Mouse (Mus musculus): ENCODE results near the gene Gm6583.
A peak's percentile ranks its signal among the peaks of the same experiment; 100 is the strongest.

Gene Gm6583

DNA sequence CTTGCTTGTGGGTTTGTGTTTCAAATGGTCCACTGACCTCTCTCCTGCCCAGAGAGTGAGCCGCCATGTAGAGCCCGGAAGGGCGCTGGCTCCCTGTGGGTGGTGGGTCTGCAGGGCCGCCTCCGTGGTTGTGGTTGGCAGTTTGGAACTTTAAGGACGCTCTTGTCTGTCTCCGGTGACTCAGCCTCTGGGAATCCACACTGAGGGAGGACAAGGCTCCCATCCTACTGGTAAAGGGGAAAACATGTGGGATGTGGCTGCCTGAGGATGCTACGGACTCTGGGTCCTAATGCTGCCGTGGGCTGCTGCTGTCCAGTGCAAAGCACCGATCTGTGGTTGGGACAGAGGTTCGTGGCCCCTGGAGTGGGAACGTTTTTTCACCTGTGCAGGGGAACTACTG is 12.1 kb upstream of the Gm6583 start:
- no peak for DNase-seq (ENCODE audit: low spot score)

DNA sequence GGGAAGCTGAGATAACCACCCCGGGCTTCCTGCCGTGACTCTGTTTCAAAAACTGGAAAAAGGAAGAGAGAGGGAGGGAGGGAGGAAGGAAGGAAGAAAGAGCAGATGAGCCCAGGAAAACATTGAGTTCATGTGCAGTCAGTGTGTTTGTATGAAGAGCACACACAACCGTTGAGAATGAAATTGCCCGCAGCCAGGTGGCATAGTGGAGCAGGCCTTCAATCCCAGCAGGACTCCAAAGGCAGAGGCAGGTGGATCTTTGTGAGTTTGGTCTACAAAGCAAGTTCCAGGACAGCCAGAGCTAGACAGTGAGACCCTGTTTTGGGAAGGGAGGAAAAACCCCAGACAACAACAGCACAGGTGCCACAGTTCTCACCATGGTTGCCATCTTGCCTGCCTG is 11.5 kb upstream of the Gm6583 start:
- DNase-seq (ENCODE audit: low spot score) = no peak

DNA sequence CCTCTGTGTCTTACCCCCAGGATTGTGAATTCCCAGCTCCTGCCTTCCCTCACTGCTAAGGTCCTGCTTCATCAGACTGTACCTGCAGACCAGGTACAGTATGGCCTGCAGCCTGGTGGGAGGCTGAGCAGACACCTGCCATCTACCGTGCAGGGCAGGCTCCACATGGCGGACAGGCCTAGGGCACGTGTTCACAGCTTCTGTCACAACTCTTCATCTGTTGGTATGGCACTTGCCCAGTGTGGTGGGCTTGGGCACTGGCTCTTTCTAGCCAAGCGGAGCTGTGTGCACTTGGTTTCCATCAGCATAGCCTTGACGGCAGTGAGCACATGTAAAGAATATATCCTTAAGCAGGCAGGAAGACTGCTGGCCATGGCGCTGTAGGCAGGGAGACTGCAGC is 11.0 kb upstream of the Gm6583 start:
- DNase-seq (ENCODE audit: low spot score) = no peak

DNA sequence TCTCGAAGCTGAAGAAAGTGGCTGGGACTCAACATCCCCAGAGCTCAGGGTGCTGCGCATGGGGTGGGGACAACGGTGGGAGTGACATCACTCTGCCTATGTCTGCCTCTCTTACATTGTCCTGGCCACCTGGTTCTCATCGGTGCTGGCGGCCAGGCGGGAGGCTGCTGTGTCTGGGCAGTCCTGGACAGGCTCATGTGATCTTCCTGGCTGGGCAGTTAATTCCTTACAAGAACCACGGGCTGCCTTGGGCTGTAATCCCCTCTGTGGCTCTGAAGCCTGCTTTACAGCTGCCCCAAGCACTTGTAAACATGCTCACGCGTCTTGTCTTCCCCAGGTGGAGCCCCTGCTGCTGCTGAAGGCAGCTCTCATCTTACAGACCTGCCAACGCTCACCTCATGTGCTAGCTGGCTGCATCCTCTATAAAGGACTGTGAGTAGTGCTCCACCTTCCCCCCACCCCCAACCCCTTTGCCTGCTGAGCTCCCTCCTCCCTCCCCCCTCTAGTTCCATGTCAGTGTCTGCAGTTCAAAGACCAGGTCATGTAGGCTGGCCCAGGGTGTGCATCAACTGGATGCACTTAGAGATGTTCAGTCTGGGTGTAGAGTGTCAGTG is 8.5 kb upstream of the Gm6583 start:
- DNase-seq (ENCODE audit: low spot score) = no peak

DNA sequence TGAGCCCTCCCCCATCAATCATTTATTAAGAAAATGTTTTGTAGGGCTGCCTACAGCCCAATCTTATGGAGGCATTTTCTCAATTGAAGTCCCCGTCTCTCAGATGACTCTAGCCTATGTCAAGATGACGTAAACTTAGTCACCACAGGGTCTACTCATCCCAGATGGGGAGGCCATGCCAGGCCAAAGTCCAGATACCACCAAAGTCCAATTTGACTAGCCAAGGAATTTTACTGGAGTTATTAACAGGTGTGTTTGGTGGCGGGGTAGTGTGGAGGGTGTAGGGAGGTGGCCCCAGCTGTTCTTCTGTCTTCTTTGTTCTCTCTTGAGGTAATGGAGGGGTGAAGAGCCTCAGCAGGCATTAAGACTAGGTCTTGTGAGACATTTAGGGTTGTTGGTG is 4.2 kb upstream of the Gm6583 start:
- no peak for DNase-seq (ENCODE audit: low spot score)

DNA sequence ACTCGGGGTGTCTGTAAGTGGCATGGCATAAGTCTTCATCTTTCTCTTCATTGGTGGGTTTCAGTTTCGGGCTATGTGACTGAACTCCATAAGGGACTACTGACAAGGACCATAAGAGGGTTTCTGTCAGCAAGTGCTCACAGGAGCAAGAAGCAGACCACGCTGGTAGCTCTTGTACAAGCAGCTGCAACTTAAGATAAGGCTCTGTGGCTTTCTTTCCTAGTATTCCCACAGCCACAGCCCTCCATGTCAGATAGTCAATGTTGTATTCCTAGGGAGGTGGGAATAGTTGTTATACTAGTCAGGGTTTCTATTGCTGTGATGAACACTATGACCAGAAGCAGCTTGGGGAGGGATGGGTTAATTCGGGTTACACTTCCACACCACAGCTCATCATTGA is 3.7 kb upstream of the Gm6583 start:
- no peak for DNase-seq (ENCODE audit: low spot score)

DNA sequence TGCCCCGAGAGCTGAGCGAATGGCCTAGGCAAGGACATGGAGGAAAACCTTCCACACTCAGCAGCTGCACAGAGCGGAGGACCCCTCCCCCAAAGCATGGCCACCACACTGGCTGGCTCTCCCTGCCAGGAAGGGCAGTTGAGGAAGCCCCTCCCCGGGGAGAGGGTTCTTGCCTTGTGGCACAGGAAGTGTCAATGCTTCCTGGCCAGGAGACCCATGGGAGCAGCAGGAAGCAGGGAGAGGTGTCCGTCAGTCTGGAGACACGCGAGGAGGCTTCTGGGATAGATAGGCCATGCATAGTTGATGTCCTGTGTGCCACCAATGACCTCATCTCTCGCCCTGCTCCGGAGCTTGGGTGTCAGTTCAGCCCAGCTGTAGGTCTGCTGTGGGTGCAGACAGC is 489 bp upstream of the Gm6583 start:
- DNase-seq (ENCODE audit: low spot score) = no peak

DNA sequence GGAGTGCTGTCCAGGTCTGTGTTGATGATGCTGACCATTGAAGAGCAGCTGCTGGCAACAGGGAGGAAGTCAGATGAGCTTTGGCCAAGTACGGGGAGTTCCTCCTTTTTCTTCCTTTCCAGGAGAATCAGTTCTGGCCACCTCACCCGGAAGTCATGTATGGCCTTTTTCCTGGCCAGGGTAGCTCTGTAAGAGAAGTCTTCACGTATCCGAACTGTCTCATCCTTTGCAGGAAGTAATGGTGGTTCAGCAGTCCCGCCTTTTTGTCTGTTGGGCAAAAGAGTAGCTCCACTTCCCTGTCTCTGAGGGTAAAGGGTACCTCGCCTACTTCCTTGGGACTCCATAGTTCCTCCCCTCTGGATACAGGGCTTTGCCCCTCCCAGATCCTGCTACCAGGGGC is 340 bp downstream of the Gm6583 start:
- DNase-seq (ENCODE audit: low spot score) = no peak

DNA sequence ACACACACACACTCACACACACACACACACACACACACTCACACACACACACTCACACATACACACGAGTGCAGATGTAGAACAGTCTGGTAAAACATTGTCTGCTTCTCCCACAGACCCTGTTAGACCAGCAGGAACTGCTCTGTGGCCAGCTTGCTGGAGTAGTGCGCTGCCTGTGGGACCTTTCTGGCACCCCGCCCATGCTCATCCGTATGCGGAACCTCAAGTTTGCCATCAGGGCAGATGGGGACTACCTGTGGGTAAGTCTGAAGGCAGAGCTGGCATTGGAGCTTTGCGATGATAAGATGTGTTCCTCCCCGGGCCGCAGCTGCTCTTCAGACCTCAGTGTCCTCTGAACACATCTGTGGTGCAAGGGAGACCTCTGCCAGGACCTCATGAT is 6.7 kb downstream of the Gm6583 start:
- DNase-seq (ENCODE audit: low spot score) = no peak

DNA sequence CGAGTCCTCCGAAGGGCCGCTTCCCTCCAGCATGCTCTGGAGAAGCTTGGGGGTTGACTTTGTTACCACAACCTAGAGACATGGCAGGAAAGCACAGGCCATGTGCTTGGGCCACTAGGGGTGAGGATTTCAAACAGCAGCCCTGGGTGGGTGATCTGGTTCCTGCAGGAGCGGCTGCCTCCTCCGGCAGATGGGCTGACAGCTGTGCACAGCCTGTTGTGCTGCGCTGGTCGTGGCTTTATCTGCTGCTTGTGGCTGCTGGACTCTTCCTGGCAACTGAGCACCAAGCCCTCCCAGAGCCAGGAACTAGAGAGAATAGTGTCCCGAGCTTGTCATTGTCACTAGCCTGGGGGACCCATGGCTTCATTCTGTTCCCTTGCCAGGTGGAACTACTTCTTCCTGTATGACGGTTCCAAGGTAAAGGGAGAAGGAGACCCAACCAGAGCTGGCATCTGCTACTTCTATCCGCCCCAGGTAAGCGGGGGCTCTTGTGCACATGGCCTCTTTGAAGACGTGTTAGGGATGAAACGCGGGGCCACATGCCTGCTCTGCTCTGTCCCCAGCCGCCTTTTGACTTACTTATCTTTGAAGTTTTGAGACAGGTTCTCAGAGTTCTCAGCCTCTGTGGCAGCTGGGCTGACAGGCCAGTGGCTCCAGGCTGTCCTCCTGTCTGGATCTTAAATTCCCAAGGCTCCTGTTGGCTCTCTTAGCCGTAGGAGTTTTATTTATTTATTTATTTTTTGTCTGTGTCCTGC is 9.4 kb downstream of the Gm6583 start:
- DNase-seq (ENCODE audit: low spot score) = no peak

DNA sequence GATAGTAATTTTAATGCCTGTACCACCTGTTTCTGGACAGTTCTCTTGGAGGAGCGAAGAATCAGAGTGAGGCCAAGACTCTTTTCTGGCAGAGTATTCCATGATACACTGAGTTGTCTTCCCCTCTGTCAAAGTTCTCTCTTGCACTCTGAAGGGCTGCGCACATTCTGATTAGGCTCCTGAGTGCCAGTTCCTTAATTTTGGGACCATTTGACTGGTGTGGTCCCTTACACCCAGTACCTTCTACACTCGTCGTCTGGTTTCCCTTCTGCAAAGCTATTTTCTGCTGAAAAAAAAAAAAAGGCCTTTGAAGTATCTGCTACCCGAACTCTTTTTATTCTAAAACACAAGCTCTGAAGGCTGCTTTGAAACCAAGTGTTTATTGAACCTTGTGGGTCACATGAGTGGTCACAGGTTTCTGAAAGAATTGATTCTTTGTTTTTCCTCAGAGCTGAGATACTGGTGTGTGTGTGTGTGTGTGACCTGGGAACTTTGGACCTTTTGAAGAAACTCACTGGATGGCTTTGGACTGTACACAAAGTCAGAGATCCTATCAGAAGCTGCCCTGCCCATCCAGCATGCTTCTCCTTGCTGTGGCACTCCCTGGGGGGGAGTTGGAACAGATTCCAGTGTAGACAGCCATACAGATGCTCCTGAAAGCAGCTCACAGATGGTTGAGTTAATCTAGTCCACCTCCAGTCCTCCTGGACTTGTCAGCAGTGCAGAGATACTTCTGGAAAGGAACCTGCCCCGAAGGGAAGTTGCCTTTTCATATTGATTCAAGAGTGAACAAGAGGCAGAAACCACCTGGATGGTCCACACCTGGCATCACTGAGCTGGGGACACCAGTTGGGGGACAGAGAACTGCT is 11.5 kb downstream of the Gm6583 start:
- DNase-seq (ENCODE audit: low spot score) = peak; percentile 54

DNA sequence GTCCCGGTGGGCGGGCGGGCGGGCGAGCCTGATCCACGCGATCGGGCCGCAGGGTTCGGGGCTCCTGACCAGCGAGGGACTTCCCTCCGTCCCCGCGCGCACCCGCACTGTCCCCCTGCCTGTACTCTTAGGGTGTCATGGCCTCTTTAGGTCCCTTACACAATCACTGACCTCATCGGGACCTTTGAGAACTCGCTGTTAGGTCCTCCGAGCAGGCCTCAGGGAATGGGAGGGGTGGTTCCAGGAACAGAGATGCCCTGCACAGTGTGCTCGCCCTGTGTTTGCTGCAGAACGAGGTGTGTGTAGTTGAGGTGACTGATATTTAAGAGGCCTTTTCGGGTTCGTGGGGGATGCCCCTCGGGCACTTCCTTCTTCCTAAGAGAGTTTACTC is 12.6 kb downstream of the Gm6583 start:
- no peak for DNase-seq (ENCODE audit: low spot score)

DNA sequence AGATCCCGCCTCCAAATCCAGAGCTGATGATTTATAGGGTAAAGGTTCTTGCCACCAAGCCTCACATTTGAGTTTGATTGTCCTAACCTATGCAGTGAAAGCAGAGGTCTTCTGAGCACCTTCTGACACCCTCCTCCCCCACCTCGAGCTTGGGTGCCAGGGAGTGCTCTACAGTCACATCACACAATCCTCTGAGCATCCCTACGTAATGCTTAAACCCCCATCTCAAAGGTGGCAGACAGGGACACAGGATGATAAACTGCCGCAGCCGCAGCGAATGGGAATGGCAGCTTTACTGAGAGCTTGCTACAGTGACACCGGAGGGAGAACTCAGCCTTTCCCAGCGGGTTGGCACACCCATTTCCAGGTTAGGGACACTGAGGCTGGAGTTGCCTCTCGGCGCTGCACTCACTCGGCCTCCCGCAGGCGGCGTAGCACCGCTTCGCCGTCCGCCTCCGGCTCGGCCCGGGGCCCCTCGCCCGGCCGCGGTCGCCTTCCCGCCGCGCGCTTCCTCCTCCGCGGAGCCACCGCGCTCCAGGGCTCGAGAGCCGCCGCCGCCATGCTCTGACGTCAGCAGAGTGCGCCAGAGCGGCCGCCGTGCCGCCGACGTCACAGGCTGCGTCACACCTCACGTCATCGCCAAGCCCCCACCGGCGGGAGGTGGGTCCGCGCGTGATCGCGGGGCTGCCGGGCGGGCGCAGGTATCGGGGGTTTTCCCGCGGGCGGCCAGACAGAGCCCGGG is 13.2 kb downstream of the Gm6583 start, which contains the start of the genes Srrd and Hps4:
Srrd (minus strand) TSS at position 578 of the 742 bp plus-strand sequence.
Hps4 (plus strand) TSS at position 621 of the 742 bp plus-strand sequence.
- DNase-seq (ENCODE audit: low spot score) = peak; percentile 52

DNA sequence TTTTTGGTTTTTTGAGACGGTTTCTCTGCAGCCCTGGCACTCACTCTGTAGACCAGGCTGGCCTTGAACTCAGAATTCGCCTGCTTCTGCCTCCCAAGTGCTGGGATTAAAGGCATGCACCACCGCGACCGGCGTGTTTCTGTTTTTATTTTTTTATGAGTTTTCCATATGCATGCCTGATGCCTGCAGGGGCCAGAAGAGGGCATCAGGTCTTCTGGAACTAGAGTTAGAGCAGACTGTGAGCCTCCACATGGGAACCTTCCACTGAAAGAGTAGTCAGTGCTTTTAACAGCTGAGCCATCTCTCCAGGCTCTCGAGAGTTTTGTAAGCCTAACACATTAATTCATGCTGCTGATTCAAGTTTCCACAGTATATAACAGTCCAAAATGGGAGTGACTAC is 16.6 kb downstream of the Gm6583 start:
- DNase-seq (ENCODE audit: low spot score) = no peak

DNA sequence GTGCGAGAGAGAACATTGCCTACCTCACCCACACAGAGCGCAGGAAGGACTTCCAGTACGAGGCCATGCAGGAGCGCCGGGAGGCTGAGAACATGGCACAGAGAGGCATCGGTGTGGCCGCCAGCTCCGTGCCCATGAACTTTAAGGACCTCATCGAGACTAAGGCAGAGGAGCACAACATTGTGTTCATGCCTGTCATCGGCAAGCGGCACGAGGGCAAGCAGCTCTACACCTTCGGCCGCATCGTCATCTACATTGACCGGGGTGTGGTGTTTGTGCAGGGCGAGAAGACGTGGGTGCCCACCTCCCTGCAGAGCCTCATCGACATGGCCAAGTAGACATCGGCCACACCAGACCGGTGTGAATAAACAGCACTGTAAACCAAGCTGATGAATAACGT is 18.8 kb downstream of the Gm6583 start:
- DNase-seq (ENCODE audit: low spot score) = no peak

DNA sequence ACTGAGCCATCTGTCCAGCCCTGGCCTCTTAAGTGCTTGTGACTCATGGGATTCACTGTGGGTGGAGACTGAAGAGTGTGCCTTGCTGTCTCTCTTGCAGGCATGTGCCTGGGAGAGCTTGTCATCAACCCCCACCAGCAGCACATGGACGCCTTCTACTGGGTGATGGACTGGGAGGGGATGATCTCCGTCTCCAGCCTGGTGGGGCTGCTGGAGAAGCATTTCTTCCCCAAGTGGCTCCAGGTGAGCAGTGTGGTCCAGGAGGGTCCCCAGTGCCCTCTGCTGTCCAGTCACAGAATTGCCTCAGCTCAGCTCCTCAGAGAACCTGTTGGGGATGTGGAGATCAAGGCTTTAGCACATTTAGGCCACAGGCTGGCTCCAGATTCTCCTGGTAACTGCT is 20.4 kb downstream of the Gm6583 start:
- no peak for DNase-seq (ENCODE audit: low spot score)

DNA sequence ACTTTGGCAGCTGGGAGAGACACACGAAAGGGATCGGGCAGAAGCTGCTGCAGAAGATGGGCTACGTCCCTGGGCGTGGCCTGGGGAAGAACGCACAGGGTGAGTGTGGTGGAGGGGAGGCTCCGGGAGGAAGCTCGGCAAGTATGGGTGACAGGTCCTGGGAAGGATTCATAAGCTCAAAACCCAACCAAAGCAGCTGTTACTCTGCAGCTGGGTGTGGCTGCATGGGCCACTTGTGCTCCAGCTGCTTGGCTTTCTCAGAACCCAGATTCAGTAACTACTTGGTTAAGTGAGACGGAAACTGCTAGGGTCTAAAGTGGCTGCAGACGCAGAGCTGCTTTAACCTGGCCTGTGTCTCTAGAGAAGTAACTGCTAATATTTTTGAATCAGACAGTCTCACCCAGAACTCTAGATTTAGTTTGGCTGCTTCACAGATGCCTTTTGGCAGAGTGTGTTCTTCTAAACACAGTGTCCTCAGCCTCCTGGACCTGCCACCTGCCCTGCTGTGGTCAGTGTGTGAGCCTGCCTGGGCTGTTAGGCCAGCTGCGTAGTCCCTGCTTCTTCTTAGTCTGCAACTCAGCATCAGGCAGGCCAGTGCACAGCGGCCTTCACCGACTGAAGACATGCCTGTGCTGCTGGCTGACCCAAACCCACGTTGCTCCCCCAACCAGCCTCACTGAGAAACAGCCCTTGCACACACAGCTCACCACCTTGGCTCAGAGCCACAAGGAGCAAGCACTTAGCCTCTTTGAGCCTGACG is 25.8 kb downstream of the Gm6583 start:
- no peak for DNase-seq (ENCODE audit: low spot score)

DNA sequence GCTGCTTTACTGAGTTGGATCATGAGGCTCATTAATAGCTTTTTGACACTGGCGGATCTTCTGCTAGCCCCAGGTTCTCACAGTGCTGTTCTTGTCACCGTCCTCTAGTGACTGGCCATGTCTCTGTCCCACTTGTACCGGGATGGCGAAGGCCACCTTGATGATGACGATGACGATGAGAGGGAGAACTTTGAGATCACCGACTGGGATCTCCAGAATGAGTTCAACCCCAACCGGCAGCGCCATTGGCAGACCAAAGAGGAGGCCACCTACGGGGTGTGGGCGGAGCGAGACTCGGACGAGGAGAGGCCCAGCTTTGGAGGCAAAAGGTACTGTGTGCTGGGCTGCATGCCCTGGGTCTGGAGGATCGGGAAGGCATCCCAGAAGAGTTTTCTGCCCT is 28.0 kb downstream of the Gm6583 start:
- no peak for DNase-seq (ENCODE audit: low spot score)

DNA sequence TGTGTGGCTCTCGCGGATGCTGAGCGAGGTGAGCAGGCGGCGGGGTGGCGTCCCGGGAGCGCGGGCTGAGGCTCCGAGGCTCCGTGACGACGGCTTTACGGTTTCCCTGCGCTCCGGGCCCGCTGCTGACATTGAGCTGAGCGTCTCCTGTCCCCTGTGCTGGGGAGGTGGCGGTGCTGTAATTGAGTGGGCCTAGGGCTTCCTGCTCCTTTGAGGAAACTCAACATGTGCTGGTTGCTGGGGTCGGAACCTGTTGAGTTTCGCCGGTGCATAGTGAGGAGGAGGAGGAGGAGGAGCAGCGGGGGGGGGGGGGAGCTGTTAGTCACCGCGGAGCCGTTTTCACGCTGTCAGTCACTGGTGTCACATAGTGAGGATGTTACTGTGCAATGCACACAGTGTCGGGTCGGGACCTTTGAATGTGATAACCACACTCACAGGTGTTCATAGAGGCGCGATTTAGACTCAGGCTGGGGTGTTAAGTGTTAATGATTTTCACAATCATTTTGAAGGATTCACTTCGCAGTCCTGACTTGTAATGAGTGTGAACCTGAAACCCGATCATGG is 29.3 kb downstream of the Gm6583 start:
- no peak for DNase-seq (ENCODE audit: low spot score)

DNA sequence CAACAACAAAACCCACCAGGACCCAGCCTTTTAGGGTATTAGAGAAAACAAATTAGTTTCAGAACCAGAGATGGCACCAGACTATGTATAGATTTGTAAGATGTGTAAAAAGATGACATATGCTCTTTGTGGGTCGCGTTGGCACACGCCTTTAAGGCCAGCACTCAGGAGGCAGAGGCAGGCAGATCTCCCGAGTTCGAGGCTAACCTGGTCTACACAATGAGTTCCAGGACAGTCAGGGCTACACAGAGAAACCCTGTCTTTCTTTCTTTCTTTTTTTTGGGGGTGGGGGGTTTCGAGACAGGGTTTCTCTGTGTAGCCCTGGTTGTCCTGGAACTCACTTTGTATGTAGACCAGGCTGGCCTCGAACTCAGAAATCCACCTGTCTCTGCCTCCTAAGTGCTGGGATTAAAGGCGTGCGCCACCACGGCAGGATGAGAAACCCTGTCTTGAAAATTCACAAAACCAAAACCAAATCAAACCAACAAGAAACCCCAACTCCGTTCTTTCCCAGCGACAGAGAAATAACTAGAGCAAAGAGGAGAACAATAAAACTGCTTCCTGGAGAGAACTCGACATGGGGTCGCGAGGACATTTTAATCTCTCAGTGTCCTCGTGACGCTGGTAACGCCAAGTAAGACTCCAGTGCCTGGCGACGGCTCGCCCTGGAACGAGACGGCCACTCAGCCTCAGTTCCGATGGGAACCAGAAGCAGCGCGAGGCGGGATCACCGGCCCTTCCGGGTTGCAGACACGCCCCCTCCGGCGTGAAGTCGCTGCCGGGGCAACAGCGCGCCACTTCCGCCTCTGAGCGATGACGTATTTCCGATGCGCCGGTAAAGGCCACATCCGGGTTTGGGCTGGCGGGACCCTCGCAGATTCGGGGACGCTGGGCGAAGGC is 30.0 kb downstream of the Gm6583 start, which contains the start of gene Tfip11:
Tfip11 (plus strand) TSS at position 813 of the 900 bp plus-strand sequence.
- DNase-seq (ENCODE audit: low spot score) = peak; percentile 87
